Mouse (Mus musculus) embryonic facial prominence, embryonic 11.5 days (tissue): ENCODE measurements around the gene Pabpc4l. TPM values are rescaled to one million over a fixed set of nuclear protein-coding genes. Genes with fewer than 3 reads are reported as not detected.
"Not testable (repeated sequence)": the region's sequence is repeated elsewhere in the genome, so short reads cannot be mapped to it uniquely, and the experiment has no call there.

ENCODE experiments used
- ATAC-seq: fragments of 200-750 bp; cut with Nextera tagmentation; replicated peaks from 2 replicates; pipeline ENCODE4 v1.8.0; 2017; ENCODE audit warnings: low read depth; ENCODE audit not compliant: insufficient number of reproducible peaks, low FRiP score, low TSS enrichment
- DNase-seq: peaks from one replicate; pipeline ENCODE4 v3.0.0-alpha.2; 2015; ENCODE audit warnings: low spot score
- H3K27ac ChIP-seq: fragments of 300-500 bp; sonication (generic); replicated peaks from 2 replicates; pipeline ENCODE4 v1.5.1; 2014; ENCODE audit warnings: mild to moderate bottlenecking, low read depth, low read length, control low read depth
- H3K27me3 ChIP-seq: fragments of 300-500 bp; sonication (generic); 2 replicates; pipeline ENCODE4 v1.6.1; 2014; ENCODE audit warnings: mild to moderate bottlenecking, low read length, moderate library complexity, mixed read lengths; ENCODE audit not compliant: control insufficient read depth, insufficient read depth
- H3K36me3 ChIP-seq: fragments of 300-500 bp; sonication (generic); replicated peaks from 2 replicates; pipeline ENCODE4 v1.6.1; 2014; ENCODE audit warnings: low read depth, mild to moderate bottlenecking, low read length, moderate library complexity, mixed read lengths; ENCODE audit not compliant: control insufficient read depth, insufficient read depth
- H3K4me1 ChIP-seq: fragments of 300-500 bp; sonication (generic); 2 replicates; pipeline ENCODE4 v1.6.1; 2014; ENCODE audit warnings: low read length, mixed read lengths; ENCODE audit not compliant: control insufficient read depth, insufficient read depth
- H3K4me2 ChIP-seq: fragments of 300-500 bp; sonication (generic); 2 replicates; pipeline ENCODE4 v1.6.1; 2014; ENCODE audit warnings: low read depth, mild to moderate bottlenecking, control low read depth, low read length, moderate library complexity
- H3K4me3 ChIP-seq: fragments of 300-500 bp; sonication (generic); 2 replicates; pipeline ENCODE4 v1.5.1; 2014; ENCODE audit warnings: low read depth, low read length, control low read depth
- H3K9ac ChIP-seq: fragments of 300-500 bp; sonication (generic); replicated peaks from 2 replicates; pipeline ENCODE4 v1.6.1; 2014; ENCODE audit warnings: mild to moderate bottlenecking, control low read depth, low read length
- H3K9me3 ChIP-seq: fragments of 300-500 bp; sonication (generic); replicated peaks from 2 replicates; pipeline ENCODE4 v1.6.1; 2016; ENCODE audit warnings: mild to moderate bottlenecking, low read length, inconsistent platforms, mixed read lengths; ENCODE audit not compliant: control insufficient read depth
- WGBS: fragments of 180-500 bp; shearing (Covaris S2); extraction: QIAGEN DNeasy Blood & Tissue Kit; methylation state at CpG from one replicate; pipeline ENCODE4 v1.1.7; 2014; 5-methylcytosine and 5-hydroxymethylcytosine counted together
- polyA plus RNA-seq: library from polyadenylated mRNA; unstranded; fragments of >200 nt; fragmentation: Nextera tagmentation; extraction: Ambion mirVana; gene quantifications from 2 replicates; pipeline ENCODE4 v1.2.1, GENCODE M21; 2014

The Pabpc4l gene
- polyA plus RNA-seq: 26.7 and 31.7 TPM in 2 replicates

- peak within 1 kb of the TSS; percentile 70 for H3K9ac ChIP-seq
- no peaks in the 10 kb centered on the region for H3K27me3 ChIP-seq
- peak within 1 kb of the TSS; percentile 59 for H3K4me2 ChIP-seq
- no peaks in the 10 kb centered on the region for H3K36me3 ChIP-seq
- H3K27ac ChIP-seq: peak within 1 kb of the TSS; percentile 43
- ATAC-seq: peak; percentile 94
- under 1% methylated on average over 35 of the region's 37 CpGs for WGBS
- peak; percentile 79 for DNase-seq
- peak within 1 kb of the TSS; percentile 47 for H3K4me3 ChIP-seq
- H3K9me3 ChIP-seq: peaks cover 3% of the 10 kb centered on the region; the same call in 1 of the 2 replicates
- H3K4me1 ChIP-seq: no peaks in the 10 kb centered on the region
Observed at GRCm38 (mm10) chr3:46447481-46448265, at the start of gene Pabpc4l. Gene Pabpc4l, minus strand, starts transcription at chr3:46448219.

GRCm38 (mm10) chr3:46490989-46491259 lies 42.9 kb upstream of the Pabpc4l start:
- H3K36me3 ChIP-seq: no peaks in the 10 kb centered on the region
- ATAC-seq (no peak), DNase-seq (no peak)
- H3K4me1 ChIP-seq: no peaks in the 10 kb centered on the region
- no peak overlapping the region for H3K4me2 ChIP-seq
- H3K9me3 ChIP-seq: no peaks in the 10 kb centered on the region
- H3K27me3 ChIP-seq: no peaks in the 10 kb centered on the region
- no peak overlapping the region for H3K9ac ChIP-seq
- H3K27ac ChIP-seq: no peak overlapping the region
- H3K4me3 ChIP-seq: no peak overlapping the region
- 66% methylated on average over 5 of the region's 5 CpGs for WGBS

- Histone ChIP-seq H3K4me1 (no peaks in the 10 kb centered on the region), H3K27me3 (no peaks in the 10 kb centered on the region), H3K9ac (no peak overlapping the region), H3K4me2 (no peak overlapping the region), H3K36me3 (no peaks in the 10 kb centered on the region), H3K27ac (no peak overlapping the region), H3K9me3 (no peaks in the 10 kb centered on the region), H3K4me3 (no peak overlapping the region)
- 76% methylated on average over 15 of the region's 15 CpGs for WGBS
- DNase-seq (peak; percentile 2), ATAC-seq (no peak)
Observed at GRCm38 (mm10) chr3:46490132-46490988, 42.3 kb upstream of the Pabpc4l start.

GRCm38 (mm10) chr3:46486091-46486490 lies 38.1 kb upstream of the Pabpc4l start:
- H3K9ac ChIP-seq, H3K27me3 ChIP-seq, ATAC-seq, H3K4me2 ChIP-seq, DNase-seq, H3K4me3 ChIP-seq, H3K36me3 ChIP-seq, H3K9me3 ChIP-seq, H3K4me1 ChIP-seq, H3K27ac ChIP-seq: not testable (repeated sequence)
- WGBS: 65% methylated on average over 1 of the region's 1 CpGs

GRCm38 (mm10) chr3:46448266-46448532 lies 180 bp upstream of the Pabpc4l start:
- Histone ChIP-seq H3K9me3 (peaks cover 3% of the 10 kb centered on the region; the same call in 1 of the 2 replicates), H3K27me3 (no peaks in the 10 kb centered on the region), H3K36me3 (no peaks in the 10 kb centered on the region), H3K9ac (peak overlapping the region; percentile 70), H3K4me2 (peak overlapping the region; percentile 59; the same call in 1 of the 2 replicates), H3K27ac (no peak overlapping the region), H3K4me1 (no peaks in the 10 kb centered on the region), H3K4me3 (peak overlapping the region; percentile 47)
- ATAC-seq (peak; percentile 7; the same call in 1 of the 2 replicates), DNase-seq (no peak)
- 14% methylated on average over 5 of the region's 5 CpGs for WGBS

GRCm38 (mm10) chr3:46431416-46431815 lies 16.6 kb downstream of the Pabpc4l start:
- DNase-seq: no peak
- Histone ChIP-seq H3K27me3 (no peaks in the 10 kb centered on the region), H3K4me2 (no peak overlapping the region), H3K9me3 (no peaks in the 10 kb centered on the region), H3K9ac (no peak overlapping the region), H3K27ac (no peak overlapping the region), H3K36me3 (no peaks in the 10 kb centered on the region), H3K4me1 (no peaks in the 10 kb centered on the region), H3K4me3 (no peak overlapping the region)
- no peak for ATAC-seq
